Mouse (Mus musculus): ENCODE data around the gene Zranb3. TPM values are rescaled to one million over a fixed set of nuclear protein-coding genes. Genes with fewer than 3 reads are reported as not detected.

The Zranb3 gene
- polyA plus RNA-seq, 1 experiment = 11.4 TPM

- Histone ChIP-seq H3K4me1 (ENCODE audit: control insufficient read depth, insufficient read depth, low read length) (no peaks in the 10 kb centered on the region), H3K4me3 (ENCODE audit: insufficient read depth, low read length) (no peak overlapping the region), H3K27ac (ENCODE audit: insufficient read depth, low read depth, low read length) (no peak overlapping the region)
- TF ChIP-seq POLR2A (IDR thresholded peaks at IDR 0.05; ENCODE audit: borderline replicate concordance, low read depth, low read length) (no peak), CTCF (IDR thresholded peaks at IDR 0.05; ENCODE audit: low read depth, low read length) (no peak)
These were observed 150.6 kb downstream of the Zranb3 start for GRCm38 (mm10) chr1:127952276-127952675.

GRCm38 (mm10) chr1:127948748-127949147 lies 154.1 kb downstream of the Zranb3 start:
- H3K4me1 ChIP-seq (ENCODE audit: control insufficient read depth, insufficient read depth, low read length) = no peaks in the 10 kb centered on the region
- no peak for TF ChIP-seq POLR2A (IDR thresholded peaks at IDR 0.05; ENCODE audit: borderline replicate concordance, low read depth, low read length)
- TF ChIP-seq CTCF (IDR thresholded peaks at IDR 0.05; ENCODE audit: low read depth, low read length) = no peak
- no peak overlapping the region for H3K4me3 ChIP-seq (ENCODE audit: insufficient read depth, low read length)
- no peak overlapping the region for H3K27ac ChIP-seq (ENCODE audit: insufficient read depth, low read depth, low read length)

GRCm38 (mm10) chr1:127946615-127947249 lies 156.1 kb downstream of the Zranb3 start:
- TF ChIP-seq POLR2A (IDR thresholded peaks at IDR 0.05; ENCODE audit: borderline replicate concordance, low read depth, low read length) (no peak), CTCF (IDR thresholded peaks at IDR 0.05; ENCODE audit: low read depth, low read length) (no peak)
- H3K4me1 ChIP-seq (ENCODE audit: control insufficient read depth, insufficient read depth, low read length) = no peaks in the 10 kb centered on the region
- no peak overlapping the region for H3K27ac ChIP-seq (ENCODE audit: insufficient read depth, low read depth, low read length)
- no peak overlapping the region for H3K4me3 ChIP-seq (ENCODE audit: insufficient read depth, low read length)

GRCm38 (mm10) chr1:127945696-127946575 lies 156.9 kb downstream of the Zranb3 start:
- H3K4me3 ChIP-seq (ENCODE audit: insufficient read depth, low read length) = no peak overlapping the region
- TF ChIP-seq POLR2A (IDR thresholded peaks at IDR 0.05; ENCODE audit: borderline replicate concordance, low read depth, low read length) = no peak
- no peak for TF ChIP-seq CTCF (IDR thresholded peaks at IDR 0.05; ENCODE audit: low read depth, low read length)
- no peak overlapping the region for H3K27ac ChIP-seq (ENCODE audit: insufficient read depth, low read depth, low read length)
- no peaks in the 10 kb centered on the region for H3K4me1 ChIP-seq (ENCODE audit: control insufficient read depth, insufficient read depth, low read length)

- no peak overlapping the region for H3K4me3 ChIP-seq (ENCODE audit: insufficient read depth, low read length)
- H3K27ac ChIP-seq (ENCODE audit: insufficient read depth, low read depth, low read length) = no peak overlapping the region
- TF ChIP-seq POLR2A (IDR thresholded peaks at IDR 0.05; ENCODE audit: borderline replicate concordance, low read depth, low read length) (no peak), CTCF (IDR thresholded peaks at IDR 0.05; ENCODE audit: low read depth, low read length) (no peak)
- no peaks in the 10 kb centered on the region for H3K4me1 ChIP-seq (ENCODE audit: control insufficient read depth, insufficient read depth, low read length)
These were observed 159.3 kb downstream of the Zranb3 start for GRCm38 (mm10) chr1:127943516-127943915.

GRCm38 (mm10) chr1:127942231-127942630 lies 160.6 kb downstream of the Zranb3 start:
- Histone ChIP-seq H3K27ac (ENCODE audit: insufficient read depth, low read depth, low read length) (no peak overlapping the region), H3K4me1 (ENCODE audit: control insufficient read depth, insufficient read depth, low read length) (no peaks in the 10 kb centered on the region), H3K4me3 (ENCODE audit: insufficient read depth, low read length) (no peak overlapping the region)
- TF ChIP-seq CTCF (IDR thresholded peaks at IDR 0.05; ENCODE audit: low read depth, low read length) (no peak), POLR2A (IDR thresholded peaks at IDR 0.05; ENCODE audit: borderline replicate concordance, low read depth, low read length) (no peak)

GRCm38 (mm10) chr1:127937277-127937676 lies 165.6 kb downstream of the Zranb3 start:
- H3K4me1 ChIP-seq (ENCODE audit: control insufficient read depth, insufficient read depth, low read length) = no peaks in the 10 kb centered on the region
- TF ChIP-seq POLR2A (IDR thresholded peaks at IDR 0.05; ENCODE audit: borderline replicate concordance, low read depth, low read length) = no peak
- no peak for TF ChIP-seq CTCF (IDR thresholded peaks at IDR 0.05; ENCODE audit: low read depth, low read length)

GRCm38 (mm10) chr1:127934322-127934721 lies 168.5 kb downstream of the Zranb3 start:
- no peaks in the 10 kb centered on the region for H3K4me1 ChIP-seq (ENCODE audit: control insufficient read depth, insufficient read depth, low read length)
- no peak overlapping the region for H3K4me3 ChIP-seq (ENCODE audit: insufficient read depth, low read length)
- no peak overlapping the region for H3K27ac ChIP-seq (ENCODE audit: insufficient read depth, low read depth, low read length)
- TF ChIP-seq CTCF (IDR thresholded peaks at IDR 0.05; ENCODE audit: low read depth, low read length) = no peak
- no peak for TF ChIP-seq POLR2A (IDR thresholded peaks at IDR 0.05; ENCODE audit: borderline replicate concordance, low read depth, low read length)

More at GRCm38 (mm10) chr1:127937277-127937676, 165.6 kb downstream of the Zranb3 start:
- no peak overlapping the region for H3K4me3 ChIP-seq (ENCODE audit: insufficient read depth, low read length)
- H3K27ac ChIP-seq (ENCODE audit: insufficient read depth, low read depth, low read length) = no peak overlapping the region

GRCm38 (mm10) chr1:127933405-127933804 lies 169.4 kb downstream of the Zranb3 start:
- H3K4me1 ChIP-seq (ENCODE audit: control insufficient read depth, insufficient read depth, low read length) = no peaks in the 10 kb centered on the region
- H3K27ac ChIP-seq (ENCODE audit: insufficient read depth, low read depth, low read length) = no peak overlapping the region
- TF ChIP-seq POLR2A (IDR thresholded peaks at IDR 0.05; ENCODE audit: borderline replicate concordance, low read depth, low read length) (no peak), CTCF (IDR thresholded peaks at IDR 0.05; ENCODE audit: low read depth, low read length) (no peak)
- no peak overlapping the region for H3K4me3 ChIP-seq (ENCODE audit: insufficient read depth, low read length)

GRCm38 (mm10) chr1:127915802-127916201 lies 187.0 kb downstream of the Zranb3 start:
- H3K4me3 ChIP-seq (ENCODE audit: insufficient read depth, low read length) = no peak overlapping the region
- TF ChIP-seq POLR2A (IDR thresholded peaks at IDR 0.05; ENCODE audit: borderline replicate concordance, low read depth, low read length) = no peak
- TF ChIP-seq CTCF (IDR thresholded peaks at IDR 0.05; ENCODE audit: low read depth, low read length) = no peak
- H3K27ac ChIP-seq (ENCODE audit: insufficient read depth, low read depth, low read length) = no peak overlapping the region
- 0 out of 2 replicates have a peak, but pooled peaks cover 3% of the 10 kb centered on the region for H3K4me1 ChIP-seq (ENCODE audit: control insufficient read depth, insufficient read depth, low read length)
